Mouse (Mus musculus): ENCODE results near the gene Use1.

- TF ChIP-seq CTCF (IDR thresholded peaks at IDR 0.05; ENCODE audit: low read depth, low read length) (no peak), TAL1 (conservative IDR thresholded peaks at IDR 0.05; ENCODE audit: low read depth, low read length) (no peak)
Measured at GRCm38 (mm10) chr8:71373000-71373399, 6.4 kb downstream of the Use1 start.
